Mouse (Mus musculus) cerebellum, adult 9-10 months (tissue): Measurements from ENCODE around the gene Zfand4.
"Not testable (repeated sequence)": the region's sequence is repeated elsewhere in the genome, so short reads cannot be mapped to it uniquely, and the experiment has no call there.

Experiments
- DNase-seq: peaks from one replicate; pipeline ENCODE4 v3.0.0; 2022

The Zfand4 gene

DNA sequence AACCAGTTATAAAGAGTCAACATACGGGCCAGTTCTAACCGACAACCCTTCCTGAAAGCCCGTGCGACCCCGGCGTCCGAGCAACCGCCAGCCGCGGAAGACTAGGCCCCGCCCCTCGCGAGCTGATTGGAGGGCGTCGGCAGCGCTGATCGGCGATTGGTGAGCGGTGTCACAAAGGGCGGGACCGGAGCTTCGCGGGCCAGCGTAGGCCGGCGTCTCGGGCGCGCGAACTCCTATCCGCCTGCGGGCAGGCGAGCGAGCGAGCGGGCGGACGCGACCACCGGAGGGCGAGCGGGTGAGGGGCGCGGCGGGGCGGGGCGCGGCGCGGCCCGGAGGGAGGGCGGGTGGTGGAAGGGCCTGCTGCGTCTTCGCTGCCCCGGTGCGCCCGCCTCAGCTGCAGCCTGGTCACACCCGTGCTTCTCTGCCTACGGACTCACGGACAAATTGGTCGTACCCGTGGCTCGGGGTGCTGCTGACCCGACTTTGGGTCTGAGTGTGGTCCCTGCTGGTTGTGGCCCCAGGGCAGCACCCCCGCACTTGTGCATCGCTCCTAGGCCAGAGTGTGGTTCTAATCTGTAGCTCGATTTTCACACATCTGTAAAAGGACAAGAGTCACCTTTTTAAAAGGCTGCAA is at the start of gene Zfand4:
TSS of gene Zfand4 (plus strand) at position 205 of the 634 bp plus-strand sequence.
- DNase-seq: peak; percentile 86

DNA sequence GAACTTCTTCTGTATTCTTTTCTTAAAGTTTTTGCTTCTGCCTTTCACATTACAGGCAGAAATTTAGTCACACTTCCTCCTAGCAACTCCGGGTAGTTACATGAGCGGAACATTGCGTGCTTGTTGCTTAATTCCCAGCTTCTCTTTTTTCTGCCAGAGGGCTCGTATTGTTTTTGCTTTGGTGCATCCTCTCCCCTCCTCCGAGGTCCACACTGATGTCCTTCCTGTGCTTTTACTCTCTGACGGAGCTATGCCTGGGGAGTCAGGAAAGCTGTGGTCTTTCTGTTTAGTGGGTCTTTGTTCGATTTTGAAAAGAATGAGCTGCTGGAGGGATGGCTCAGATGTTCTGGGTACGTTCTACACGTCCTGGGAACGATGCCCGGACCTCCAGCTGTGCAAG is 36.3 kb upstream of the Zfand4 start:
- no peak for DNase-seq

DNA sequence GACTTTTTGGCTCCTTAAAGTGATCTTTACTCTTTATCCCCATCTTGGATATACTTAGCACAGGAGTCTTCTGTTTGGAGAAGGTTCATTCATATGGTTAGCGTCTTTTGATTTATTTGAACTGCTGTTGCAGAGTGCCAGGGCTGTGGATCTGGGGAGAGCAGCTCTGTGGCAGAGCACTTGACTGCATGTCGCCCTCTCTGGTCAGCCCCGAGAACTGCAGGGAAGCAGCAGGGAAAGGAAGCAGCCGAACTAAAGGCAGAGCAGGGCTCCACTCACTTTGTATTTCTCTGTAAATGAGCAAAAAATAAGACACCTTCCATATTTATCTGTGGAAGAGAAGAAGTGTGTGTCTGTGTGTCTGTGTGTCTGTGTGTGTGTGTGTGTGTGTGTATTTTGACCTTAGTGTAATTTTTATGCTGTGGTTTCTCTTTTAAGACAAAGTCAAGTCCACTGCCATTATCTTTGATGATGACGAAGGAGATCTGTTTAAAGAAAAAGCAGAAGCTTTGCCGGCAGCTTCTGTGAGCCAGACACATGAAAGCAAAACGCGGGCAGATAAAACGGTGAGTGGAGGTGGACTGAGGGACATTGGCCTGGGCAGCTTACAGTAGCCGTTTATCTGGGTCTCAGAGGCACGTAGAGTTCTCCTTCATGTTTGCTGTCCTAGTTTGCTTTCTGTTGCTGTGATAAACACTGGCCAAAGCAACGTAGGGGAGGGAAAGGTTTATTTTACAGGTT is 35.1 kb upstream of the Zfand4 start:
- DNase-seq: peak; percentile 67

DNA sequence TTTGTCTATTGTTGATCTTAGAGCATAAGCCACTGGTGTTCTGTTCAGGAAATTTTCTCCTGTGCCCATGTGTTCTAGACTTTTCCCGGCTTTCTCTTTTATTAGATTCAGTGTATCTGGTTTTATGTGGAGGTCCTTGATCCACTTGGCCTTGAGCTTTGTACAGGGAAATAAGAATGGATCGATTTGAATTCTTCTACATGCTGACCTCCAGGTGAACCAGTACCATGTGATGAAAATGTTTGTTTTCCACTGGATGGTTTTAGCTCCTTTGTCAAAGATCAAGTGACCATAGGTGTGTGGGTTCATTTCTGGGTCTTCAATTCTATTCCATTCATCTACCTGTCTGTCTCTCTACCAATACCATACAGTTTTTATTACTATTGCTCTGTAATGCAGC is 29.2 kb upstream of the Zfand4 start:
- not testable (repeated sequence) for DNase-seq

DNA sequence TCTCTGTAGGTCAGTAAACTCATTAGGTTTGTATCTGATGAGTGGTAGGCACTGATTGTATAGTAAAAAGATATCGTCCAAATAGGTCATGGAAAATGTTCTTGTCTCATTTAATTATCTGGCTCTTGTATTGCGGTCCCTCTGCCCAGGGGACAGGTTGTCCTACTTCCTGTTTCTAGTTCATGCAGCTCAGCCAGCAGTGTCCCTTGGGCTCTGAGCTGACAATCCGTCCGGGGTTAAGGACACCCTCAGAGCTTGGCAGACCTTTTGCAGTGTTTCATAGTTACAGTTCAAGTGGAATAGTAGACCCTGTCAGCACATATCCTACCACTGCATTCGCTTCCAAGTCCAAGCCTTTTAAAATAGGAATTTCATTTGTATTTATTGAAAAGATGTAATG is 28.7 kb upstream of the Zfand4 start:
- DNase-seq: no peak

DNA sequence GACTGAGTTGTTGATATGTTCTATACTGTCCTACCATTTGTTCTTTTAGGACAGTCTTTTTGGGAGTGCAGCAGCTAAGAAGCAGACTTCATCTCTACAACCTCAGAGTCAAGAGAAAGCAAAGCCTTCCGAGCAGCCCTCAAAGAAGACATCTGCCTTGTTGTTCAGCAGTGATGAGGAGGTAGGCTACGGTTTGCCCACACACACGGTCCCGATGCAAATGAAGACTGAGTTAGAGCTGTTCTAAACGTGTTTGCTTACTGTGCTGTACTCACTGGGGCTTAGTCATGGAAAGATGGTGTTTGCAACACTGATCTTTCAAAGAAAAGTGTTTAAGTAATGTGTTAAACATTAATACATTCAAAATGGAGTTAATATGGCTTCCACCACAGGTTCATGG is 25.9 kb upstream of the Zfand4 start:
- no peak for DNase-seq

DNA sequence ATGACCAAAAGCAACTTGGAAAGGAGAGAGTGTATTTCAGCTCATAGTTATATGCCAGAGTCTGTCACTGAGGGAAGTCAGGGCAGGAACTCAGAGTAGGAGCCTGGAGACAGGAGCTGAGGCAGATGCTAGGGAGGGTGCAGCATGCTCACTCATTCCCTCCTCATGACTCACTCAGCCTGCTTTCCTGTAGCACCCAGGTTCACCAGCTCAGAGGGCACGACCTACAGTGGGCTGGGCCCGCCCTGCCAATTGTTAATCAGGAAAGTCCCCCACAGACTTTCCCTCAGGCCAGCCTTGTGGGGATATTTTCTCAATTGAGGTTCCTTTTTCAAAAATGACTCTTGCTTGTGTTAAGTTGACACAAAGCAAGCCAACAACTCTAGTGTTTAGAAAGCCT is 23.7 kb upstream of the Zfand4 start:
- no peak for DNase-seq

DNA sequence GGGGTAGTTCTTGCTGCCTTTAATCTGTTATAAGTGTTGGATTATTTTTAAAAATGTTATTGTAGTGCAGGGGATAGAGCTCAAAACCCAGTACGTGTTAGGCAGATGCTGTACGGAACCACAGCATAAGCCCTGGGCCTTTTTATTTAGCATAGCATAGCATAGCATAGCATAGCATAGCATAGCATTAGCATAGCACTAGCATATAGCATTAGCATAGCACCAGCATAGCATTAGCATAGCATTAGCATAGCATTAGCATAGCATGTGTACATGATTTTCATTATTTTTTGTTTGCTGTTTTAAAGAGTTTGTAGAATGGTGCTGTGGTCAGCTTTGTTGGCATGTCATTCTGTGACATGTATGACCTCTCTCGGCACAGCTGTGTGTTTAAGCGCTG is 4.4 kb upstream of the Zfand4 start:
- no peak for DNase-seq

DNA sequence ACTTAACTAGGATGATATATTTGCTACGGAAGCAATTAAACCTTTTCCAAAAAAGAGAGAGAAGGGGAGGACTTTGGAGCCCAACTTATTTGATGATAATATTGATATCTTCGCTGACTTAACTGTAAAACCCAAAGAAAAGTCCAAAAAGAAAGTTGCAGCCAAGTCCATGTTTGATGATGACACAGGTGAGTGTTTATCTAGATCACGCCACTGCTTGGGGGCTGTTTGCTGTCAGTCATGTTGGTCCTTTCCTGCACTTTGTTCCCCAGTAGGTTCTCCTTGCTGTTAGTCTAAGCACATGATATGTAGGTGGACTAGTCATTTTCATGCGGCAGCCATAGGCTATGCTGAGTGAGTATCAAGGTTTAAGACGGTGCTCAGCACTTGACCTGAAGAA is 3.5 kb upstream of the Zfand4 start:
- no peak for DNase-seq

DNA sequence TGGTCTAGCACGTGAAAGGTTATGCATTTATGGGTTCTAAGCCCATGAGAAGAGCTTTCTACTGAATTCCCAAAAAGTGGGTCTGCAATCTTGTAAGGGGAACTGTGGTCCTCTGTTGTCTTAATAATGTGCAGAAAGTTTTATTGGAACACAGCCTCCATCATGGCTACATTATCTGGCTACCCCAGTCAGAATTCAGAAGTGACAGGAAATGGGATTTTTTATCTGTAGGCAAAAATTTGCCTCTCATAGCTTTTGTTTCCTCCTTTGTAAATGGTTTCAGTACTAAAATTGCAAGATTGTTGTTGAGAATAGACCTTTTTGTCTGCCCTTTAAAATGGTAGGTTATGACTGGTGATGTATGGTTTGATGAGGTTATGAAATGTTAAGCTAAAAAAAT is 1.2 kb upstream of the Zfand4 start:
- DNase-seq: no peak

DNA sequence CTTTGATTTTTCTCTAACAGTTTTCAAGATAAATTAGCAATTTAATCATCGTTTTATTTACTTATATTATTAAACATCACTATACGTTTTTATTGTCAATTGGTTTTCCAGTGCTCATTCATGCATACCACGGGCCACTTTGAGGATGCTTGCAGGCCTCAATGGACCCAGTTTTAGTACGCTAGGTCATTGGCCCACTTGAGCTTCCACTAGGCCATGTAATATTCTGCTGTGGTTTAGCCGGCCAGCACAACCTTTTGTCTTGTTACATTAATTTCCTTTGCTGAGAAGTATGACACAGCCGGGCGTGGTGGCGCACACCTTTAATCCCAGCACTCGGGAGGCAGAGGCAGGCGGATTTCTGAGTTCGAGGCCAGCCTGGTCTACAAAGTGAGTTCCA is 814 bp downstream of the Zfand4 start:
- peak; percentile 19 for DNase-seq

DNA sequence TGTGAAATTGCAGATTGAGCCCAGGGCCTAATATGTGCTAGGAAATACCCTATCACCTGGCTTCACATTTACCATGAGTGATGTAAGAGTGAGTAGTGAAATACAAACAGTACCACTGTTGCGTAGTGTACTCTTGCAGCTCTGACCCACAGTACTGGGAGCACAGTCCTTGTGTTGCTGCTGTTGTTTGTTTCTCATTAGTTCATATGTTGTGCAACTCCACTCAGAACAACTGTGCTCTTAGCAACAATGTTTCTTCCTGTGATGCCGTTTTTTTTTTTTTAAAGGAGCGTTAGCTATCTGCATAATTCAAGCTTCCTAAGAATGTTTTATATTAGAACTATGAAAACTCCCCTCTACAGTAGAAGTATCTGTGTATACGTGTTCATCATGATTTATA is 1.6 kb downstream of the Zfand4 start:
- no peak for DNase-seq

DNA sequence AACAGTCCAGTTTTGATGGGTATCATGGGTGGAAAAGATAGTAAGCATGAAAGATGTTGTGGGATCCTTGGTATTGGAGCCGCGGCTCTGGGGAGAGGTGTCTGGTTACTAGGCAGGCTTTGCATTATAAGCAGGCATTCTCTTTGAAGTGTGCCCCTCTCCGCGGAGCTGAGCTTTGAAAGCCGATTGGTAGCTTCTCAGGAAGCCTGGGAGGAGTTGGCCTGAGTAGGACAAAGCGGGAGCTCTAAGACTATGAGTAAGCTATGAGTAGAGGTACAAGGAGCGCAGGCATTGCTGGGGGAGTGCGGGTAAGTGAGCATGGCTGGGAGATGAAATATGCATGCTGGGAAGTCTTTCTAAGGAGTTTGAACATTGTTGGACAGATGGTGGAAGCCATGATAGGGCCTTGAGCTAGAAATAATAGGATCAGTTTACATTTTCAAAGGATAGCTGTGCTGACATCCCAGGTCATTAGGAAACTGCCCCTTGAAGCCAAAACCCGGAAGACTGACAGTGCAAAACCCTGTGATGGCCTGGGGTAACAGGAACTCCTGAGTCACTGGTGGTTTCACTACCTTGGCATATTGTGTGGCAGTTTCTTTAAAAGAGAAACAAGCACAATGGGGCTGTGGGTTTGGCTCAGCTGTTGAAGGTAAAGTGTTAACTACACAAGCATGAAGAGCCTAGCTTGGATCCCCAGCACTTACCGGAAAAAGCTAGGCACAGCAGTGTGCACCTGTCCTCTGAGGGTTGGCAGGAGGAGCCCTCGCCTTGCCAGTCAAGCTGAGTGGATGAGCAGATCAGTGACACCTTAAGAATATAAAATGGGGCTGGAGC is 2.5 kb downstream of the Zfand4 start:
- no peak for DNase-seq

DNA sequence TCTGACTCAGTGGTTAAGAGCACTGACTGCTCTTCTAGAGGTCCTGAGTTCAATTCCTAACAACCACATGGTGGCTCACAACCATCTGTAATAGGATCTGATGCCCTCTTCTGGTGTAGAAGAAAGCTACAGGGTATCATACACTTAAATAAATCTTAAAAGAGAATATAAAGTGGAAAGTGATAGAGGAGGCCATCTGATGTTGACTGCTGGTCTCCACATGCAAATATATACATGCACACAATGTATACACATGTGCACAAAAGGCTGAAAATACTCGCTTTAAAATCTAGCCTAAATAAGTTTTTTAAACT is 3.0 kb downstream of the Zfand4 start:
- no peak for DNase-seq

DNA sequence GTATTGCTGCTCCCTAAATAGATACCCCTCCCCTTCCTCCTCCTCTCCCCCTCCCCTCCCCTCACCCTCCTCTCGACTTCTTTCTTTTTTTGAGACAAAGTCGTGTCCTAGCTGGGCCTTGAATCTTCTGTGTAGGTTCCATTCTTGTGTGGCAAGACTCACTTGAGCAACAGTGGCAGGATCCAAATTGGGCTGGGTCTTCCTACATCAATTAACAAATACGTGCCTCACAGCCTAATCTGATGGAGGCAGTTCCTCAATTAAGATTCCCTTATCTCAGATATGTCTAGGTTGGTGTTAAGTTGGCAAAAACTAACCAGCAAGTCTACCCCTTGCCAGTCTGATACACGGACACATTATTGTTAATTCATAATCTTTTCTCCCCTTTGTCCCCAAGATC is 11.7 kb downstream of the Zfand4 start:
- no peak for DNase-seq

DNA sequence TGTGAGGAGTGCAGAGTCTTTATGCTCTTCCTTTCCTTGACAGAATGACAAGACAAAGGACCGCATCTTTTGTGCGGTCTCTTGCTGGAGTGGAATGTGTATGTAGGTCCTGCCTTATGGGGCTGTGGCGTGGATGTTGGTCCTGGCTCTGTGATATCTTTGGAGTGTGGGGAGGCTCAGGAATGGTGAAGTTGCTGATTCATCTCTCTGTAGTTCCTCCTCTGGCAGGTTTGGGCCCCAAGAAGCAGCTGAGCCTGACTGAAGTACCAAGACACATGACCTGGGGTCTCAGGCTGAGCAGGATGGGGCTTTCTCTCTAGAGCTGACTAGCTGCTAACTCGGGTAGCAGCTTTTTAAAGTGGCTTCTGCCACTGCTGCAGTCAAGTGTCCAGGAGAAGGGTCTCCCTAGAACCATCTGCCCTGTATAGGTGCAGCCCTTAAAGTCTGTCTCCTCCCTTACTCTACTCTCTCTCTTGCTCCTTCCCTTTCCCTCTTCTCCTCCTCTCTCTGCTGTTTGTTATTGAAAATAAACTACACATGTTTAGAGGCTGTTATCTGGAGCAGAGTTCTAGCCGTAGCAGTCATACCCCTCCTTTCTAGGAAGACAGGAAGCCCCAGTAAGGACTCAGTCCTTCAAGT is 14.8 kb downstream of the Zfand4 start:
- DNase-seq: no peak

DNA sequence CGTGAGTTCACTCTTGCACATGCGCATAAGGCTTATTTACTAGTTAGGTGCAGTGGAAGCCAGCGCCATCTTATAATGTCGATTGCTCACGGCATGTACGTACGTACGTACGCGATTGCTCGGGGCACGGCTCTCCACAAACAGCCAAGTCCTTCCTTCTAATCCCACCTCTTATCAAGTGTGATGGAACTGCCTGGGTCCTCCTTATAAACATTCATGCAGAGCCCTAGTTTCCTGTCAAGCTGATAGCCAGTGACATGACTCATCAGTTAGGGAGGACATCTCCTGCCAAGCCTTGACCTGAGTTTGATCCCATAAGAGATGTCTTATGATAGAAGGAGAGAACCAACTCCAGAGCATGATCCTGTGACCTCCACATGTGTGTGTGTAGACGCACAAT is 17.0 kb downstream of the Zfand4 start:
- no peak for DNase-seq

DNA sequence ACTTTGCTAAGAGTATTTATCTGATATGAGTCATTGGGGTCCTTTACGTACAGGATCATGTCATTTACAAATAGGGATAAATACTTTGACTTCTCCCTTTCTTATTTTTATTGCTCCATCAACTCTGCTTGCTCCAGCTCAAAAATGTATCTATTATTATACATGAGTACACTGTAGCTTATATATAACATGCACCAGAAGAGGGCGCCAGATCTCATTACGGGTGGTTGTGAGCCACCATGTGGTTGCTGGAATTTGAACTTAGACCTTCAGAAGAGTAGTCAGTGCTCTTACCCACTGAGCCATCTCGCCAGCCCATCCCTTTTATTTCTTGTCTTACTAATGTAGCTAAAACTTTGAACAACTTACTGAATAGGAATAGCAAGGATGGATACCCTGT is 18.5 kb downstream of the Zfand4 start:
- no peak for DNase-seq

DNA sequence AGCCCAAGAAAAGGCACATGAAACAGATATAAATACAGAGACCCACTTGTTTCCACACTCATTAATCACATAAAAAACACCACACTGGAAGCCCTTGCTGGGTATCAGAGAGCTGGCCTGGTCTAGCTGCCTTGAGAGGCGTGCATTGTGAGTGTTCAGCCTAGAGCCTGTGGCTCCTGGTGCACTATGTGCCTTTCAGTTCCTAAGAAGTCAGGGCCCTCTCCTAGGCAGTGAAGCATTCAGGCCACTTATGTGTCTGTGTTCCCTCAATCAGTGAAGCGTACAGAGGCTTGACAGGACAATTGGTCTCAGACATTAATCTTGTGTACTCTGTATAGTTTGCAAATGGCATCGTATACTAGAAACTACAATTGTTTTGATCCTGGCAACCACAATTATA is 19.3 kb downstream of the Zfand4 start:
- no peak for DNase-seq

DNA sequence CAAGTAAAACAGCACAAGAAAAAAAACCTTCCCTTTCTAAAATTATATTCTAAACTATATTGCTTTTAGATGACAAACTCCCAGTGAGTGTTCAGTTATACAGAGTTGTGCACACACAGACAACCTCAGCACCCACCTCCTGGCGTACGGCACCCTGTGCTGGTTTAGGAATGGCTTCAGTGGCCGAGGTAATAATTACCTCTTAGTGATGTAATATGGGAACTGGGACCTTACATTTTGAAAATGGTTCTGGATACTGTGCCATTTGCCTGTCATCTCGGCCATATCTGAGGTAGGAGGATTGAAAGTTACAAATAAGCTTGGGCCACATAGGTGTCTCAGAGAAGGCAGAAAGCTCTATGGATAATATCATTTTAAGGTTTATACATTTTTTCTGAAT is 22.3 kb downstream of the Zfand4 start:
- DNase-seq: no peak

DNA sequence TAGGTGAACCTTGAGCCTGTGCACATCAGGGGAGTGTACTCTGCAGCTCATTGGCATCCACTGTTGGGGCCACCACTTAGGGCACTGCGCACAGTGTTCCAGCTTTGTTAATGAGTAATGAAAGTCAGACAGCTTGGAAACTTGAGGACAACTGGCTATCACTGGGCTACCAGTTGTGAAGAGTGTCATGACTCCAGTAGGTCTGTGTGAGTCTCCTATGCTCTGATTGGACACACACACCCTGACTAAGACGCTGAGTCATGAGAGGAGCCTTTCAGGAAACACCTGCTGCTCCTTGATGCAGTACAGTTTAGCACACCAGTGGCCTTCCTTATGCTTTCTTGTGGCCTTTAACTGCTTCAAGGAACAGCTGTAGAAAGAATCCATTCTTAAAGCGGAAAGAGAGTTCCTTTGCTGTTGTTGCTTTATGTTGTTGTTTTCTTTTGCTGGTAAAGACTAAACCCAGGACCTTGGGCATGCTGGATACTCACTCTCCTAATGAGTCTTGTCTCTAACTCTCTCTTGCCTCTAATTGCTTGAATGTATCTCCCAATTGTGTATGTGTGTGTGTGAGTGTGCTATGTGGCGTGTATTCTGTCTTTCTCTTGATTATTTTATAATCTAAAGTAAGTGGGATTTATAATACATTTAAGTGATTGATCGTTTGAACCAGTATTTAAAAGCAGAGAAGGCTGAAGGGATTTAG is 23.0 kb downstream of the Zfand4 start:
- no peak for DNase-seq

DNA sequence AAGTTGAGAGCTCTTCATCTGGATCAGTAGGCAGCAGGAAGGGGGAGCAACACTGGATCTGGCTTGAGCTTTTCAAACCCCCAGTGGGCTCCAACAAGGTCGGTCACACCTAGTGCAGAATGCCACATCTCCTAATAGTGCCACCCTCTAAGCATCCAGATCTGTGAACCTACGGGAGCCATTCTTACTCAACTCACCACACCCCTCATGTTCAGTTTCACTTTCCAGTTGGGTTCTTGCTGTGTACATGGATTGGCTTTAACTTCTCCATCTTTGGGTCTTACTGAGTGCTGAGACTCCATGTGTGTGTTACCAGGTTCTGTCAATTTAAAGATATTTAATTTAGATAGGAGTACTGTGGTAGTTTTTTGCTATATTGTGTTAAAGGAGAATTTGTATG is 47.4 kb downstream of the Zfand4 start:
- no peak for DNase-seq

DNA sequence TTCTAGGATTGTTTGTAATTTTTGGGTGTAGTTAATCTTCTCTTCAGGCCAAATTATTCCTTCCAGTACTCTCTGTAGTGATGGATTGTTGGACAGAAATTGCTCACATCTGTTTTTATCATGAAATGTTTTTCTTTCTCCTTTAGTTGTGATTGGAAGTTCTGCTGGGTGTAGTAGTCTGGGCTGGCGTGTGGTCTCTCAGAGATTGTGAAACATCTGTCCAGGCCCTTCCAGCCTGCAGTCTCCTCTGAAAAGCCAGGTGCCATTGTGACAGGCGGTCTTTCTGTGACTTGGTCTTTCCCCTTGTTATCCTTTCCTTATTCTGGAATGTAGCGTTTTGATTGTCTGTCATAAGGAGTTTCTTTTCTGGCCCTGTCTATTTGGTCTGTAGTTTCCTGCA is 55.2 kb downstream of the Zfand4 start:
- DNase-seq: no peak
